Mouse (Mus musculus) thymus, adult 2 months (tissue): ENCODE results near the gene Lage3.

Experiments
- CTCF ChIP-seq: fragments of 200-500 bp; IDR thresholded peaks from 2 replicates; pipeline ENCODE4 v1.5.1; 2012; ENCODE audit warnings: mild to moderate bottlenecking, control low read depth, low read length, moderate library complexity, borderline replicate concordance; ENCODE audit not compliant: control insufficient read depth, poor library complexity, insufficient read depth; ENCODE audit errors: extremely low read depth
- POLR2A ChIP-seq: fragments of 200-500 bp; IDR thresholded peaks from 2 replicates; pipeline ENCODE4 v1.6.1; 2012; ENCODE audit warnings: mild to moderate bottlenecking, low read length, control low read depth, moderate library complexity; ENCODE audit not compliant: control insufficient read depth, poor library complexity, insufficient read depth; ENCODE audit errors: extremely low read depth

DNA sequence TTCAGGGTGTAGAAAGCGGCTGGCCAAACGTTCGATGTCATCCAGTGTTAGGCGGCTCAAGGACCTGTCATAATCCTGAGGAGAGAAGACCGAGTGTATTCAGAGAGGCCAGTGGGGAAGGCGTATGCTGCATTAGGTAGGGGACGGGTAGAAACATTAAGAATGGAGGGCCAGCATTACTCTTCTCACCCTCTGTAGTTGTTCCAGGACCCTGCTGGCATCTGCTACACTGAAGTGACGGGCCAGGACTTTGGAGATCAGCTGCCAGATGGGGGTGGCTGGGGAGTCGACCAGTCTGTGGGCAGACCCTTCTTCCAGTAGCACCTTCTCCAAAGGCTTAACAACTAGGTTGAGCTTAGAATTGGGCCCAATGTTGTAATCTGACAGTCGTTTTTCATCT is 14.1 kb upstream of the Lage3 start:
- no peak for TF ChIP-seq CTCF
- no peak for TF ChIP-seq POLR2A
